Mouse (Mus musculus): ENCODE data around the gene Tomm70a. TPM values are rescaled to one million over a fixed set of nuclear protein-coding genes. Genes with fewer than 3 reads are reported as not detected.
"Not testable (repeated sequence)": the region's sequence is repeated elsewhere in the genome, so short reads cannot be mapped to it uniquely, and the experiment has no call there.

Gene Tomm70a
- total RNA-seq, 2 experiments from 2014 or later = 95.9 to 98.4 TPM

- no peak for DNase-seq (ENCODE audit: low spot score in 2 of 2)
Measured at GRCm38 (mm10) chr16:57144741-57145140, 23.2 kb downstream of the Tomm70a start.

DNA sequence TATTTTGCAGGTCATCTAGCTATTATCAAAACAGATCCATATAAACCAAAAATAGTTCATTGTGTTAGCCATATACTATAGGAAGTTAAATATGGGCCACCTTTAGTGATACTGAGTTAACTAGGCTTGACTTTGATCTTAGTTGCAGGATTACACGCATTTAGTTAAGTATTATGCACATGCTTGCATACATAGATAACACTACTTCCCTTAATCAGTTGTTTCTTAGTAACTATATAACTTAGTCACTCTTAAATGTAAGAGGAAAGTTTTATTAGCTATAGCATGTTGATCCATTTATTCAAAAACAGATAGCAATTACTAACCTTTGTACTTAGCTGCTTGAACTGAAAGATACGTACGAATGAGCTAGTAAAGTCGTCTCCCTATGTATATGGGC is 29.9 kb downstream of the Tomm70a start:
- DNase-seq (ENCODE audit: low spot score in 2 of 2) = no peak

DNA sequence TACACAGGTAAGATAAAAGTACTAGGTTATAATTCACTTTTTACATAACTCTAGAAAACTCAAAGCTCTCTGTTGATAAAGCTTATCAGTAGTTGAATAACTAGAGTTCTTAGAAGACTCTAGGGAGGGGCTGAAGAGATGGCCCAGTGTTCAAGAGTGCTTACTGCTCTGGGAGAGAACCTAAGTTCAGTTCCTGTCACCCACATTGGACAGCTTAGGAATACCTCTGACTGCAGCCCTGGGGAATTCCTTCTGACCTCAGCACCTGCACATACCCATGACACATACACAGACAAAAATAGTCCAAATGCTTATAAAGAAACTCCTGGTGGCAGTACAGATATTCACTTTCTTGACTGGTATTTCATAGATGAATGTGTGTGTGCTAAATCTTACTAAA is 34.4 kb downstream of the Tomm70a start:
- no peak for DNase-seq (ENCODE audit: low spot score in 2 of 2)

GRCm38 (mm10) chr16:57157076-57157475 is 35.6 kb downstream of the Tomm70a start:
- no peak for DNase-seq (ENCODE audit: low spot score in 2 of 2)

DNA sequence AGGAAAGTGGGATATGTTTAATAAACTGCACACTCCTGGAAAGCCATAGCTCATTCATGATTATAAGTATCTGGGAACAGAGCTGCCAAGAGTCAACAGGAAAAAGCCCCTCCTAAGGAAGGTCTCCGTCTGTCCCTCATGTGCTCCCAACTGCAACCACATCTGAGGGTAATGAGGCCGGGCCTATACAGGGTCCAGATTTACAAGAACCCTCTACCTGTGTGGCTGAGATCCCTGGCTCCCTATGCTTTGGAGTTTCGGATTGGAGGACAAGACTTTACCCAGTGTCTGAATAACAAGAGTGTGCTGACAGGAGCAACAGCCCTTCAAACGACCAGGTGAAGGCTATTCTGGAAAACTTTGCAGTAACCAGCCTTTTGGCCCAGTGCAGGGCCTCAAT is 36.2 kb downstream of the Tomm70a start:
- DNase-seq (ENCODE audit: low spot score in 2 of 2) = no peak

- DNase-seq (ENCODE audit: low spot score in 2 of 2) = no peak
Measured at GRCm38 (mm10) chr16:57159835-57160234, 38.3 kb downstream of the Tomm70a start.

GRCm38 (mm10) chr16:57162841-57163240 is 41.3 kb downstream of the Tomm70a start:
- no peak for DNase-seq (ENCODE audit: low spot score in 2 of 2)

- no peak for DNase-seq (ENCODE audit: low spot score in 2 of 2)
Measured at GRCm38 (mm10) chr16:57163694-57164093, 42.2 kb downstream of the Tomm70a start.

GRCm38 (mm10) chr16:57165157-57165556 is 43.7 kb downstream of the Tomm70a start:
- DNase-seq (ENCODE audit: low spot score in 2 of 2) = no peak

DNA sequence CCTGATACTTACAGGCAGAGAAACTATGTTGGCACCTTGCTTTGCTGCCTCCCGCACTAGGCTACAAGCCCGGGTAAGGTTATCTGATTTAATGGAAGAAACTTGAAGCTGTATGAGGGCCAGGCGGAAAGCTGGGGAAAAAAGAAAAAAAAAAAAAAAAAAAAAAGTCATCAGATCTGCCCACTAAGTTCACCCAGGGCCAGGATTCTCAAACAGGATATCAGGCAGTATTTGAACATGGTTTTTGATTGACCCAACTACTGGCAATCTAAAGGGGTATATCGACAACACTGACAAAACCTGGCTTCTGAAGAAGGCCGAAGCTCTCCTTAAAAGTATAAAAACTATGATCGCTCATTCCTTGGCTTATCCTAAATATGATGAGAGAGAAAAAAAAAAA is 44.6 kb downstream of the Tomm70a start:
- no peak for DNase-seq (ENCODE audit: low spot score in 2 of 2)

DNA sequence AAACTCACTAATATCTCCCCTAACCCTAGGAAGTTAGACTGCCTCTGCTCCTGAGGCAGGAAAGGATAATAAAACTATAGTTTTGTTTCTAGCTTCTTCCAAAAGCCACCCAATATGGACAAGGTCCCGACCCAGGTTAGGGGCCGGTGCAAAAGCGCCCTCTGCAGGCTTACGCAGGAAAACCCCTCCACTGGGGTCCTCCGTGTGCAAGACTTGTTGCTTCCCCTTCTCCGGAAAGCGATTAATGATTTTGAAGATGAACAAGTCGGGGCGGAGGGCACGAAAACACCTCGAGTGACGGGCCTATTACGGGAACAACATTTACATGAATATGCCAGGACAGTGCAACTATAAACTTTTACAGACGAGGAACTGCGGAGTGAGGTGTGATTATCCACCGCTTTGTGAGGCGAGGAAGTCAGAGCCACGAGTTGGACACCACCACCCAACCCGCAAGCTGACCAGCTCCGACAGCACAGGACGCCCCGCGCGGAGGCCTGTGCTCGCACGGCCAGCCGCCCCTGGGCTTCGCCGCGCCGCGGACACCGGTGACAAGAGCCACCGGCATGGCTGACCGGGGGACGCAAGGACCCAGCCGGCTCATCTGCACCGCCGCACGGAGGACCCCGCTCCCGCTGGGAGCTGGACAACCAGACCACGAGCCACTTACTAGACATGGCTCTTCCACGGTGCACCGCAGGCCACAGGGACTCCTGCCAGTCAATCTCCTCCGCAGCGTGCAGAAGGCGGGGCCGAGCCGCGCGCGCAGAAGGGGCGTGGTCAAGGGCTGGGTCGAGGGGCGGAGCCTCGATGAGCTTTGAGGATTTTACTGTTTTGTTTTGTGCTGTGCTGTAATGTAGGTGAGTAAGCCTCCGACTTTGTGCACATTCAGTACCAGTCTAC is 45.4 kb downstream of the Tomm70a start, which contains the start of gene Nit2:
Gene Nit2, minus strand, starts transcription at position 731 of the 903 bp plus-strand sequence.
- peak; percentile 91 to 95 for DNase-seq (ENCODE audit: low spot score in 2 of 2)

GRCm38 (mm10) chr16:57167514-57167912 is 46.0 kb downstream of the Tomm70a start:
- DNase-seq (ENCODE audit: low spot score in 2 of 2) = no peak

- no peak for DNase-seq (ENCODE audit: low spot score in 2 of 2)
Measured at GRCm38 (mm10) chr16:57168236-57168635, 46.7 kb downstream of the Tomm70a start.

GRCm38 (mm10) chr16:57171161-57171560 is 49.7 kb downstream of the Tomm70a start:
- no peak for DNase-seq (ENCODE audit: low spot score in 2 of 2)

DNA sequence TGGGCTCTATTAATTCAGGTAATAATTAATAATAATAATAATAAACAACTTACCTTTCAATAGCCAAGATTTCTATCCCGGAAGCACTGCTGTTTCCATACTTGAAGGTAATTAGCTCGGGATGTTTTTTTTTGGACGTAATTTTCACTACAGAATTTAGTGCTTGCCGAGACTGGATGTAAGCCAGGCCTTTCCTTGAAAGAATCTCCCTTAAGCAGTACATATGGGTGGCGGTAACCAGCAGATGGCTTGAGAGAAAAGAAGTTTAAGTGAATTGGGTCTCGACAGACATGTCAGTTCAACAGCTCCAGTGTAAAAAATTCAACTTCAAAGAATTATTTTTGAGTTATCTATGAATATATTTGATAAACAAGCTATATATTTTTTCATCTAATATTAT is 50.1 kb downstream of the Tomm70a start:
- DNase-seq (ENCODE audit: low spot score in 2 of 2) = no peak

- not testable (repeated sequence) for DNase-seq (ENCODE audit: low spot score in 2 of 2)
Measured at GRCm38 (mm10) chr16:57174480-57174879, 53.0 kb downstream of the Tomm70a start.

DNA sequence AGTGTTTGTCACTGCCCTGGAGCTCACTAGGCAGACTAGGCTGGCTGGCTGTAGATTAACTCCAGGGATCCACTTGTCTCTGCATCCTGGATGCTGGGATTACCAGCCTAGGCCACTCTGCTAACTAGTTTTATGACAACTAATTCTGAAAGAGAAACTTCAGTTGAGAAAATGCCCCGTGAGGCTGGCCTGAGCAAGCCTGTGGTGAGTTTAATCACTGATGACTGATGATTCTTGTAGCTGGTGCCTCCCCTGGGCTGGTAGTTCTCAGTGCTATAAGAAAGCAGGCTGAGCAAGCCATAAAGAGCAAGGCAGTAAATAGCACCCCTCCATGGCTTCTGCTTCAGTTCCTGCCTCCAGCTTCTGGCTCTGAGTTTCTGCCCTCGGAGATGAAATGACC is 54.2 kb downstream of the Tomm70a start:
- no peak for DNase-seq (ENCODE audit: low spot score in 2 of 2)

DNA sequence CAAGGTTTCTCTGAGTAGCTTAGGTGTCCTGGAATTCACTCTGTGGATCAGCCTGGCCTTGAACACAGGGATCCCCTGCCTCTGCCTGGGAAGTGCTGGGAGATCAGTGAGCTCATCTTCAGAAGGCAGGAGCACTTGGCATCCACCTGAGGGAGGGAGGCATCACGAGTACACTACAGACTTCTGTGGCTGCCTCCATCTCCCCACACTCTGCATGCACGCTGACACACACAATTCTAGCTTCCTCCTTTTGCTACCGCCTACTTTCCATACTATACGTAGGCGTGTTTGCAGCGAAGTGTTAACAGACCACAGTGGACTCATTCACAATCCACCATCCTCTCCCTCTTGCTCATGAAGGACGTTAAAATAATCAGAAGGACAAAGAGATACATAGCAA is 54.8 kb downstream of the Tomm70a start:
- no peak for DNase-seq (ENCODE audit: low spot score in 2 of 2)

DNA sequence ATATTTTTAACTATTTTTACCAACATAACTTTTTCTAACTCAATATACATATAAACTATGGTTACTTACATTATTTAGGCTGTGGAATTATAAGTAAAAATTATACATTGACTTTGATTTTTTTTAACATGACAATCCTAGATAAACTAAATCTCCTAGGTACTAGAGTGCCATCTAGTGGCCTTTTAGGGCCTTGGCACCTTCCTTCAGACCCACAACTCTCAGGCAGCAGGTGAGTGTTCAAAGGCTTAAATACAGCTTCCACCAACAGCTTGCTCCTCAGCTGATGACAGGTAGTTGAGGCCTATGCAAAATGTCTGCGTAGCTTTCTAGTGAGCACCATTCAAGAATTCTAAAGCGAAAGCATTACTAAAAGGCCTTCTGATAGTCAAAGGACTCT is 55.8 kb downstream of the Tomm70a start:
- DNase-seq (ENCODE audit: low spot score in 2 of 2) = peak in 1 of 2 experiments; percentile 54

GRCm38 (mm10) chr16:57177664-57178063 is 56.2 kb downstream of the Tomm70a start:
- DNase-seq (ENCODE audit: low spot score in 2 of 2) = no peak

GRCm38 (mm10) chr16:57181180-57181579 is 59.7 kb downstream of the Tomm70a start:
- peak; percentile 20 to 40 for DNase-seq (ENCODE audit: low spot score in 2 of 2)

- DNase-seq (ENCODE audit: low spot score in 2 of 2) = no peak
Measured at GRCm38 (mm10) chr16:57182037-57182436, 60.5 kb downstream of the Tomm70a start.

GRCm38 (mm10) chr16:57186618-57187017 is 65.1 kb downstream of the Tomm70a start:
- DNase-seq (ENCODE audit: low spot score in 2 of 2) = no peak
